Mouse (Mus musculus) CD8-positive naive resting alpha-beta T cell, adult 2 months (primary cell): Measurements from ENCODE around the gene Amigo2.

Experiments
- DNase-seq, 2 experiments: peaks; one replicate each; pipeline ENCODE4 v3.0.0; 2022; ENCODE audit warnings: low read depth in 2 of 2, low spot score in 2 of 2

Gene Amigo2

GRCm38 (mm10) chr15:97246911-97247790 is at the start of gene Amigo2, which contains the start of gene Pced1b:
TSS of gene Amigo2 (minus strand) at chr15:97247287.
TSS of gene Pced1b (plus strand) at chr15:97247107.
- DNase-seq = peak; percentile 29 to 33

- DNase-seq = no peak
Observed at GRCm38 (mm10) chr15:97291291-97292050, 44.4 kb upstream of the Amigo2 start.

GRCm38 (mm10) chr15:97290351-97290750 is 43.3 kb upstream of the Amigo2 start:
- no peak for DNase-seq

DNA sequence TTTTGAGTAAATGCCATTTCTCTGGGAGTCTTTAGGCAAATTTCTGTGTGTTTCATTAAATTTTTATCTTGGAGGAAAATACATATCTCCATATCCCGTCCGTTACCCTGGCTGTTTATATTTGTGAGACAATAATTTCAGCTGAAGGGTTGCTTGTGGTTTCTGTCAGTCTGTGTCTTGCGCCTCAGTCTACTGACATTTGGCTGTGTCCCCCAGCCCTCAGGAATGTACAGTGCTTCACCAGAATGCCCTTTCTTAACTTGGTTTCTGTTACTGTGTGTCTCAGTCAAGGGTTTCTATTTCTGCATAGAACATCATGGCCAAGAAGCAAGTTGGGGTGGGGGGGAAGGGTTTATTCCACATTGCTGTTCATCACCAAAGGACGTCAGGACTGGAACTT is 42.1 kb upstream of the Amigo2 start:
- no peak for DNase-seq

DNA sequence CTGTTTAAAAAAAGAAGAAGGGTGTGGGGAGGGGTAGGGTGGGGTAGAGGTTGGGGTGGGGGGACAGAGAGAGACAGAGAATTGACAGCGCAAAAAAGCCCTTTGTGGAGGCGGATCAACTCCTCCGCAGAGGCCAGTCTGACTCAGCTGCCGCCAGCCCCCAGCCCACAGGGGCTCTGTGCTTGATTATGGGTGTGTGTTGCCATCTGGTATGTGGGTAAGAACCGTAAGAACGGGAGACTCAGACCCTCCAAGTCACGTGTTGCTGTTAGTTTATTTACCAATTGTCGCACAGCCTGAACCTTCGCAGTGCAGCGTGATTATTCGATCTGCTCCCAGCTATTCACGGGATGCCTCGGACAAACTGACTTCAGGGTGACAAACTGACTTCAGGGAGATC is 41.6 kb upstream of the Amigo2 start:
- DNase-seq = no peak

DNA sequence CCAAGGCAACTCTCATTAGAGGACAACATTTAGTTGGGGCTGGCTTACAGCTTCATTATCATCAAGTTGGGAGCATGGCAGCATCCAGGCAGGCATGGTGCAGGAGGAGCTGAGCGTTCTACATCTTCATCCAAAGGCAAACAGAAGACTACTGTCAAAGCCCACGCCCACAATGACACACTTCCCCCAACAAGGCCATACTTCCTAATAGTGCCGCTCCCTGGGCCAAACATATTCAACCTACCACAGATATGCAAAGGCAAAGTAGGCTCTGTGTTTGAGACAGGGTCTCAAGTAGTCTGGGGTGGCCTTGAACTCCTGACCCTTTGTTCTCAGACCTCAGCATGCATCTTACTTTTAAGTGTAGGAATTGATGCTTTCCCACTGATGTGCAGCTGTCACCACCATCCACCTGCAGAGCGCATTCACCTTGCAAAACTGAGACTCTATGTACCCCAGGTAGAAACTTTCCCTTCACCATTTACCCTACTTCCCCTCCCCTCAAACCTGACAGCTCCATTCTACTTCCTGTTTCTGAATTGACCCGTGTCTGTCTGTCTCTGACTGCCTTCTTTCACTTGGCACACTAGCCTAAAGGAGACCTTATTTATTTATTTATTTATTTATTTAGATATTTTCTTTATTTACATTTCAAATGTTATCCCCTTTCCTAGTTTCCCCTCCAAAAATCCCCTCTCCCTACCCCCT is 40.5 kb upstream of the Amigo2 start:
- DNase-seq = no peak

DNA sequence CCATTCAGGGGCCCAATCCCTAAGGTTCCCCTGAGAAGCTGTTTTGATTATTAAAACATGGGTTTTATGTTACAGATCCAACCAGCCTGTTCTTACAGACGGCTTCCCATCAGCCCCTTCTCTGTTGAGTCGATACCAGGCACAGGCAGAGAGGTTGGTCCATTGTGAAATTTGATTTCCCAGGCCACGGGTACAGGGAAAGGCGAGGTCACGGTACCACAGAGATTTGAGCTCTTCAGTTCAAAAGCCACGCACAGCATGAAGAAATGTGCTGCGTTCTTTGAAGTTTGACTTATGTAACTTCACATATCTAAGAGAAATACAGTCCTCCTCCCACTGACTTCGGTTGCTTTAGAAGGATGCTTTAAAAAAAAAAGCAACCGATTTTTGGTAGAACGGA is 39.6 kb upstream of the Amigo2 start:
- DNase-seq = peak in 1 of 2 experiments; percentile 9

- DNase-seq = no peak
Observed at GRCm38 (mm10) chr15:97285665-97286212, 38.7 kb upstream of the Amigo2 start.

DNA sequence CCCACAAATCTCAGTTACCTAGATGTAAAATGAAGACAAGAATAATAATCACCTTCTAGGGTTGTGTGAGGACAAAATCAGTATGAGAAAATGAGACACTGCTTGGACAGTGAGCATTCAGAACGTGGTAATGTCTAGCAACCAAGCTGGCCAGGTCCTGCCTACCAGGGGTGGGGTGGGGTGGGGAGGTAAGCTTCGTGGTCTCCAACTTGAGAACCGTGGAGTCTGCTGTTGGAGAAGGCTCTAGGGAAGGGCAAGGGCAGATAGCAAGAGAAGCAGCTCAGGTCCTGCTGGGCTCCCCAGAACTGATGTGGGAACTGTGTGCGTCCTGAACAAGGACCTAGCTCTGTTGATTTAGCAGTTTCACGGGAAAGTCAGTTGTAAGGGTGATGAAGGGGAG is 37.1 kb upstream of the Amigo2 start:
- DNase-seq = no peak

GRCm38 (mm10) chr15:97282572-97282881 is 35.4 kb upstream of the Amigo2 start:
- no peak for DNase-seq

- no peak for DNase-seq
Observed at GRCm38 (mm10) chr15:97281712-97282571, 34.9 kb upstream of the Amigo2 start.

DNA sequence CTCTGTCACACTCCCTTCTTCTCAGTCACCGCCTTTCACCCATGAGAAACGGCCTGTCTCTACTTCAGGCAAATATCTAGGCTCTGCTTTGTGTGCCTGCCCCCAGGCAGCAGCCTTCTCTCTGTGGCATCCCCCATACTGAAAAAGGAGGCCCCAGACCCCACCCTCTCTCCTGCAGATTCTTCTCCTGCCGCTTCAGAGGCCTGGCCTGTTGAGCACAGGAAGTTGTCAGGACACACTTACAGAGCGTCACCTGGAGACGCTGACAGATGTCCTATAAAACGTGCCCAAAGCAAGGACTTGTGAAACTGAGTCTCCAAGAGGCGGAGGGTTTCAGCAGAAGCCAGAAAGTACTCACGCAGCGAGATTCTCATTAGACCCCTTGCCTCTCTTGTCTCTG is 33.7 kb upstream of the Amigo2 start:
- no peak for DNase-seq

- DNase-seq = no peak
Observed at GRCm38 (mm10) chr15:97280131-97280530, 33.0 kb upstream of the Amigo2 start.

- DNase-seq = no peak
Observed at GRCm38 (mm10) chr15:97278340-97278948, 31.4 kb upstream of the Amigo2 start.

GRCm38 (mm10) chr15:97277328-97277727 is 30.2 kb upstream of the Amigo2 start:
- no peak for DNase-seq

DNA sequence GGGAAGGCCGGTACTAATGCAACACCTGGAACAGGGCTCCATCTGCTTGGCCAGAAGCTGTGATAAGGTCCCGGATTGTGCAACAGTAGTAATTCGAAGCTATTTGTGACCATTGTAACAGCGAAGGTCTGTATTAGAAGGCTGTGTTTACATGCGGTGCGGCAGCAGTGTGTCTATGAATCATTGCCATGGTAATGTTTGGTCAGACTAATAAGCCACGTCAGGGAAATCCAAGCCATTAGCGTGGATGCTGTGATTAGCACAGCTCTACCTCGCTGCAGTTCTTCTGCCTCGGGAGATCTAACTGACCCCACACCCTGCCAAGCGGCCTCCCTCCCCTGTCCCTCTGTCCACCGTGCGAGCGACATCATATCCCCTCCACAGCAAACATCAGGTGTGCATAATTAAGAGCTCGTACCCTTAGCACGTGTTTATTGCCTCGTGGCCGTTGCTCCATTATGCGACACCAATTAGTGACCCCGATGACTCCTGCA is 29.6 kb upstream of the Amigo2 start:
- no peak for DNase-seq

DNA sequence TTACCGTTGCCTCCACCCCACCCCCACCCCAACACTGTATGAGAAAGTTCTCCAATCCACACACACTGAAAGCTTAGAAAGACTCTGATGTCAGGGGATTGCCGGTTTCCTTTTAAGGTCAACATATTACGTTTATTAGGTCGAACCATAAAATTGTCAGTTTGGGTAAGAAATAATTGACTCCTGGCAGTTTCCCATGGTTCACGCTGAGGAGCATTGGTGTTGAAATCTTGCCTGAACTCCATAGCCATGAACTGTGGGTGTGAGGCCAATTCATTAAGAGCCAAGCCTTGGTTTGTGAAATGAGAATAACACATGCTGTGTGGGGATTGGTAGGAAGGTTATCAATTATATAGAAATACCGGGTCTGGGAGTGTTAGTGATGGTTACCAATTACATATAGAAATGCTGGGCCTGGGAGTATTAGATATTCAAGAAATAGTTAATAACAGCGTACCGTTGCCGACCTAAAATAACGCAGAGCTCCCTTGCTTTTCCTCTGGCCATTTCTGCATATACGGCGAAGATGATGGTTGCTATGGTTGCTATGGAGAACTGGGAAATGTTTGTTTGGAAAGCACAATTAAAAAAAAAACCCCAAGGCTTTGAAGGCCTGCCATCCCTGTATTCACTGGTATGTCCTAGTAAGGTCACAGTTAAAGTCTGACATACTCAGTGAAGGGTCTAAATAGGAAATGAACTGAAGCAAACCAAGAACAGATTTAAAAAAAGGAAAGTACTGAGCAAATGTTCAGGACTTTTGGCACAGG is 28.7 kb upstream of the Amigo2 start:
- no peak for DNase-seq

DNA sequence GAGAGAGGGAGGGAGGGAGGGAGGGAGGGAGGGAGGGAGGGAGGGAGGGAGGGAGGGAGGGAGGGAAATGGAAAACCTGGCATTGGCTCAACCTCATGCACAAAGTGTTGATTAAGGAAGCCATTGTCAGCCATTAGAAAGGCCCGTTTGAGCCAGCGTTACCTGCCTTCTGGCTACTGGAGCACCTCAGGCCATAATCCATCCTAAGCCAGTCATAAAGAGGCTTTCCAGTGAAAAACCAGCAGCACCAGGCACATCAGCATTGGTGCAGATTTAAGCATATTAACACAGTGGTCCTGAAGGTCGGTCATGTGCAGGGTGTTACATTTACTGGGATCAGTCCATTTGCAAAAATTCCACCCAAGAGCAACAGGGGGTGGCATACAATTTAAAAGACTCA is 25.7 kb upstream of the Amigo2 start:
- DNase-seq = no peak
